Mouse (Mus musculus) kidney, postnatal 25 days (tissue): Measurements from ENCODE around the gene Nmnat3.

Source experiments
- DNase-seq, 2 experiments: peaks; one replicate each; pipeline ENCODE4 v3.0.0; 2021; ENCODE audit warnings: mixed read lengths in 2 of 2

Nmnat3 gene

GRCm38 (mm10) chr9:98367333-98367962 is 80.2 kb downstream of the Nmnat3 start:
- DNase-seq, result no peak

GRCm38 (mm10) chr9:98369707-98370106 is 82.5 kb downstream of the Nmnat3 start:
- no peak for DNase-seq

DNA sequence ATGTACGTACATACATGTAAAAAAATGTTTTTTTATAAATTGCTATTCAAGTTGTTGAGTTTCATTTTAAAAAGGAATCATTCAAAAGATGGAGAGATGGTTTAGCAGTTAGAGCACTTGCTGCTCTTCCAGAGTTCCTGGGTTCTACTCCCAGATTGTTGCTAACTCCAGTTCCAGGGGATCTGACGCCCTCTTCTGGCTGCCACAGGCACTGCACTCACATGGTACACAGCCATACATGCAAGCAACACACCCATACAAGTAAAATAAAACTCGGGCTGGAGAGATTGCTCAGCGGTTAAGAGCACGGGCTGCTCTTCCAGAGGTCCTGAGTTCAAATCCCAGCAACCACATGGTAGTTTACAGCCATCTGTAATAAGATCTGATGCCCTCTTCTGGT is 86.1 kb downstream of the Nmnat3 start:
- DNase-seq, result no peak

GRCm38 (mm10) chr9:98374897-98375296 is 87.7 kb downstream of the Nmnat3 start:
- DNase-seq, result no peak

- DNase-seq, result peak; percentile 44 to 69
Observed at GRCm38 (mm10) chr9:98375329-98376170, 88.3 kb downstream of the Nmnat3 start.

DNA sequence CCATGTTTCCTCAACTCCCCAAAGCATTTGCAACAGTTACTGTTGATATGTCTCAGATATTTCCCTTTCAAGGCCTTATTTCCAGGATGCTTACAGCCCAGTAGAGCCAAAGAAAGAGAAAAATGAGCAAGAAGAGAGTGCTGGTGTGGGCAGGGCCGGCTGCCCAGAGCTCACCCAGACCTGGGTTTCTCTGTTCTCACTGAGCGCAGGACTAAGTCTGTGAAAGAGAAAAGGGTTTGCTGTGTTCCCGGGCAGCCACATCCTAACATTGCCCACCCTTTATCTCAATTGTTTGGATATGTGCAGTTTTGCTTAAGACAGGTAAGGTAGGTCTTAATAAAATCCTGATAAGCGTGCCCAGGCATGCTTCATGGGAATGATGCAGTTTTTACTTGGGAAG is 92.5 kb downstream of the Nmnat3 start:
- no peak for DNase-seq

- DNase-seq, result no peak
Observed at GRCm38 (mm10) chr9:98380593-98380992, 93.4 kb downstream of the Nmnat3 start.

DNA sequence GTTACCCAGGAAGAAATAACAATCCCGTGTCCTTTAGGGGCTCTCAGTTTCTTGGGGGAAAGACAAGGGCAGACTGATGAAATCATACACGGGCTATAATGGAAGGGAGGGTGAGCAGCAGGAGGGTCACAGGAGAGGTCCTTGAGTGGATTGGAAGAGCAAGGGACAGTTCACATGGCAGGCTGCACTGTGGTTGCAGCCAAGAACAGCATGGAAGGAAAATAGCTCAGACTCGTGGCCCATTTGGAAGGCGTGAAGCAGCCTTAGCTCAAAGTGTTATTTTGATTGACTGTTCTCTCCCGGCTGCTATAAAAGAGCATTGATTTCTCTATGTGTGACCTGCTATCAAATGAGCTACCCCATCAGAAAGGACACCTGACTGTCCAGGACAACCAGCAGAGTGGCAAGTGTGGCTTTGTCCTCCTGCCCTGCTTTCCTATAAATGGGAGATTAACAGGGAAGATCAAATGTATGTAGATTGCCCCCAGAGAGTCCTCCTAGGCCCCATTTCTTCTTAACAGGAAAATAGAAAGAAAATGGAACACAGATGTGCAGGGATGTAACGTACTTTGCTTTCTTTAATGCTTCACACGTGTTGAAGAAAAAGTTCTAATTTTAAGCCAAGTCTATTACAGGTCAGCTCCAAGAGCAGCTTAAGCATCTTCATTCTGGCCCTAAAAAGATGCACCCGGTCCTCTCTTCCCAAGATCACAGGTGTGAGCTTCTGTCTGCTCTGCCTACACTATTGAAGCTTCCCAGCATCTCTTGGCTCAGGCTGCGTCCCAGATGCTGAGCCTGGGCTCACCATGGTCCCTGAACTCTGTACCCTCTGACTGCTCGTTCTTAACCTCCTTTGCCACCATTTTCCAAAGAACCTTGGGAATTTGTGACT is 100.8 kb downstream of the Nmnat3 start:
- DNase-seq, result peak in 1 of 2 experiments; percentile 17

GRCm38 (mm10) chr9:98388633-98388965 is 101.4 kb downstream of the Nmnat3 start:
- no peak for DNase-seq

- DNase-seq, result peak in 1 of 2 experiments; percentile 11
Observed at GRCm38 (mm10) chr9:98393496-98393895, 106.3 kb downstream of the Nmnat3 start.

GRCm38 (mm10) chr9:98397211-98397610 is 110.0 kb downstream of the Nmnat3 start:
- no peak for DNase-seq

- peak in 1 of 2 experiments; percentile 3 for DNase-seq
Observed at GRCm38 (mm10) chr9:98397866-98398265, 110.6 kb downstream of the Nmnat3 start.

- DNase-seq, result no peak
Observed at GRCm38 (mm10) chr9:98400185-98400894, 113.1 kb downstream of the Nmnat3 start.

- DNase-seq, result no peak
Observed at GRCm38 (mm10) chr9:98401611-98402010, 114.4 kb downstream of the Nmnat3 start.

DNA sequence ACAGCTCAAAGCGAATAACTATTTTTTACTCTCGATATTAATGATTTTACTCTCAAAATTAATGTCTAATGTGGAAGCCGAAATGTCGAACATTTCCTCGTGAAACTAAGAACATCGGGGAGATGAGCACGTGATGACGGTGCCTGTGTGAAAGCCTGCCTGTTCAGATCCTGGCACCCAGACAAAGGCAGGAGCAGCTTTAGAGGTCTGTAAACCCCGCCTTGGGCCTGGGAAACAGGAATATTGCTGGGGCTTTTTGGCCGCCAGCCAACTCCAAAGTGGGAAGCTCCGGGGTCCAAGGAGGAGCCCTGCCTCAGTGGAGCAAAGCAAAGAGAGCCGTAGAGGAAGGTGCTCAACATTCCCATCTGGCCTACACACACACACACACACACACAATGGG is 120.5 kb downstream of the Nmnat3 start:
- peak in 1 of 2 experiments; percentile 3 for DNase-seq

GRCm38 (mm10) chr9:98409137-98409536 is 121.9 kb downstream of the Nmnat3 start:
- peak; percentile 78 to 87 for DNase-seq

- peak in 1 of 2 experiments; percentile 5 for DNase-seq
Observed at GRCm38 (mm10) chr9:98415427-98415826, 128.2 kb downstream of the Nmnat3 start.

DNA sequence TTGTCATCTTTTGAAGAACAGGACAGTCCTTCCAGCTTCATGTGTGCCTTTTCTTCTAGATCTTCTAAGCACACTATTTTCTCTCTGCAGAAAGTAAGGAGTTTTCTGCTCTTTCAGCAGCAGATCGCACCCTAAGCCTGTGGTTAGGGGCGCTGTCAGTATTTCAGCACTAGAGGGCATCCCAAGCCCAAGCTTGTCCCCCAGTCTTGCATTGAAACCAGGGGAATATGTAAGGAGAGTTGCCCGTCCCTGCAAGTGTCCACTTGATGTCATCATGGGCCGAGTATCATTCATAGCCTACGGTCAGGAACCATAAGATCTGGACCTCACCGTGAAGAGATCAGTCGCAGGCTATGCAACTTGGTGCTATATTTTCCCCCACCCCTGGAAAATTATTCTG is 130.7 kb downstream of the Nmnat3 start:
- peak; percentile 24 to 49 for DNase-seq

- peak; percentile 20 to 67 for DNase-seq
Observed at GRCm38 (mm10) chr9:98418346-98418745, 131.1 kb downstream of the Nmnat3 start.

DNA sequence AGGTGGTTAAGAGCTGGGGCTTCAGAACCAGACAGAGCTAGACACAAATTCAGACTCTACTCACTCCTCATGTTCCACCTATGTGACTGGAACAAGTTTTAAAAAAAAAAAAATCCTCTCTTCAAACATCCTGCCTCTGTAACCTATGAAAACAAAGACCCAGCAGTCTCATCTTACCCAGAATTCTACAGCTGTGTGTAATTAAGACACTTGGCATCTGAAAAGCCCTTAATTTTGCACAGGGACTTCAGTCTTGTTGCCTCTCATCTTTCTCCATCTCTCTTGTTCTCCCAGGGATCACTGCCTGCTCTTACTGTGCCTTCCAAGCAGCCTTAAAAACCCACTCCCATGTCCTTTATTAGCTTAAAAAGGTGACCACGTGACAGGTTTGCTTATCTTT is 133.4 kb downstream of the Nmnat3 start:
- no peak for DNase-seq

DNA sequence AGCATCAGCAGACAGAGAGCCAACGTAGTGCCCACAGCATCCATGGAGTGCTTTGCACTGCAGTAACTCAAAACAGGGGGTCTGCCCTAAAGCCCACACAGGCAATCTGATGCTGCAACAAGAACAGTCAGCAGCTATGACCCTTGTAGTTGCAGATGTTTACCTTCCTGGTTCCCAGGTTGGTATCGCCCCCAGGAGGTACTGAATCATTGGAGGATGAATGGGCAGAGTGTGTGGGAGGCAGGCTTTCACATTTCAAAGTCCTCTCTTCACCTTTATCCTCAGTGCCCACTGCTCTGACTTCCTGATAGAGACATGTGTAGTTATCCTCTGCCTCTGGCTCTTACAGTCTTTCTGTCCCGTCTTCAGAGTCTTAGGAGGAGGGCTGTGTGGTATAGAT is 134.7 kb downstream of the Nmnat3 start:
- no peak for DNase-seq

DNA sequence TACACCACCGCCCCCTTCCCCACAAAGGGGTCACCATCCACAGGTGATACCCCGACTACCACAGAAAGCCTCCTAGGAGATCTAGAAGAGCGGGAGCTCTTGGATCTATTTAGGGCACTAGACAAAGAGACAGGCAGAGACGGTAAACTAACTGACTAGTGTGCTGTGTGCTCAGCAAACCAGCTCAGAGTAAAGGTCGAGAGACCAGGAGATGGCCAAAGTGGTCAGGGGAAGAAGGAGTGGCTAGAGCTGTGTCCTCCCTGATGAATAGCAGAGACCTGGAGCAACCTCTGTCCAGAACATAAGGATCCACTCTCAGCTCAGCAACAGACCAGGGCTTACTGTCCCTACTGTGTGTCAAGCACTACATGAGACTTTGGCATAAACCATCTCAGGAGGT is 135.4 kb downstream of the Nmnat3 start, which contains the start of gene Rbp1:
Rbp1 (plus strand) TSS at position 306 of the 400 bp plus-strand sequence.
- no peak for DNase-seq
